Mouse (Mus musculus) myocyte (in vitro differentiated cells): Measurements from ENCODE around the gene Hc. TPM values are rescaled to one million over a fixed set of nuclear protein-coding genes. Genes with fewer than 3 reads are reported as not detected.

Source experiments
- H3K27me3 ChIP-seq: one replicate; pipeline ENCODE4 v1.6.1; 2011; ENCODE audit not compliant: control insufficient read depth, insufficient read depth, insufficient read length
- H3K36me3 ChIP-seq: one replicate; pipeline ENCODE4 v1.6.1; 2011; ENCODE audit not compliant: control insufficient read depth, insufficient read depth
- H3K4me2 ChIP-seq: one replicate; pipeline ENCODE4 v1.6.1; 2011; ENCODE audit warnings: low read depth, control low read depth
- H3K4me3 ChIP-seq: one replicate; pipeline ENCODE4 v1.5.1; 2011; ENCODE audit warnings: mild to moderate bottlenecking, control low read depth, moderate library complexity
- H3K79me2 ChIP-seq: one replicate; pipeline ENCODE4 v1.6.1; 2011; ENCODE audit not compliant: control insufficient read depth, insufficient read depth
- H3ac ChIP-seq: one replicate; pipeline ENCODE4 v1.6.1; 2011; ENCODE audit not compliant: control insufficient read depth, insufficient read length
- CEBPB ChIP-seq: IDR thresholded peaks from 2 replicates; pipeline ENCODE4 v1.6.1; 2011; ENCODE audit warnings: mild to moderate bottlenecking, moderate library complexity; ENCODE audit not compliant: poor library complexity, insufficient read depth, severe bottlenecking
- E2F4 ChIP-seq: IDR thresholded peaks from one replicate; pipeline ENCODE4 v1.6.1; 2011; ENCODE audit warnings: mild to moderate bottlenecking, control low read depth, moderate library complexity; ENCODE audit not compliant: insufficient read depth
- MAX ChIP-seq: IDR thresholded peaks from one replicate; pipeline ENCODE4 v1.6.1; 2011; ENCODE audit warnings: low read depth, mild to moderate bottlenecking, control low read depth
- MYOD1 ChIP-seq, 3 experiments: IDR thresholded peaks; one replicate each; pipeline ENCODE4 v1.6.1; 2011; ENCODE audit warnings: control low read depth in 2 of 3, low read depth in 2 of 3, mild to moderate bottlenecking in 2 of 3, moderate library complexity in 1 of 3; ENCODE audit not compliant: insufficient read length in 2 of 3, control insufficient read depth in 1 of 3
- MYOG ChIP-seq, 3 experiments: IDR thresholded peaks; one replicate each; pipeline ENCODE4 v1.6.1; 2011; ENCODE audit warnings: control low read depth in 2 of 3, low read depth in 2 of 3, mild to moderate bottlenecking in 2 of 3; ENCODE audit not compliant: insufficient read length in 2 of 3, control insufficient read depth in 1 of 3, insufficient read depth in 1 of 3
- POLR2A ChIP-seq: IDR thresholded peaks from one replicate; pipeline ENCODE4 v1.6.1; 2011; ENCODE audit warnings: low read depth, mild to moderate bottlenecking, control low read depth, moderate library complexity; ENCODE audit not compliant: insufficient read length
- POLR2AphosphoS2 ChIP-seq: IDR thresholded peaks from one replicate; pipeline ENCODE4 v1.6.1; 2011; ENCODE audit warnings: low read depth, control low read depth; ENCODE audit not compliant: insufficient read length
- REST ChIP-seq: IDR thresholded peaks from one replicate; pipeline ENCODE4 v1.6.1; 2011; ENCODE audit warnings: mild to moderate bottlenecking, control low read depth, moderate library complexity; ENCODE audit not compliant: insufficient read depth, insufficient read length
- SRF ChIP-seq: IDR thresholded peaks from one replicate; pipeline ENCODE4 v1.6.1; 2011; ENCODE audit warnings: low read depth; ENCODE audit not compliant: control insufficient read depth, insufficient read length
- TCF12 ChIP-seq: IDR thresholded peaks from one replicate; pipeline ENCODE4 v1.6.1; 2011; ENCODE audit warnings: mild to moderate bottlenecking, control low read depth; ENCODE audit not compliant: poor library complexity, insufficient read depth, severe bottlenecking
- TCF3 ChIP-seq: IDR thresholded peaks from one replicate; pipeline ENCODE4 v1.6.1; 2011; ENCODE audit warnings: low read depth, control low read depth; ENCODE audit not compliant: insufficient read length
- USF1 ChIP-seq: IDR thresholded peaks from one replicate; pipeline ENCODE4 v1.6.1; 2011; ENCODE audit warnings: low read depth, mild to moderate bottlenecking, control low read depth, moderate library complexity
- polyA plus RNA-seq: library from polyadenylated mRNA; unstranded; fragments of >200 nt; fragmentation: generic; extraction: Trizol; gene quantifications from one replicate; pipeline ENCODE4 v1.2.1, GENCODE M21; 2012; ENCODE audit warnings: missing spikeins

Gene Hc
- polyA plus RNA-seq, 1 experiment: not detected

DNA sequence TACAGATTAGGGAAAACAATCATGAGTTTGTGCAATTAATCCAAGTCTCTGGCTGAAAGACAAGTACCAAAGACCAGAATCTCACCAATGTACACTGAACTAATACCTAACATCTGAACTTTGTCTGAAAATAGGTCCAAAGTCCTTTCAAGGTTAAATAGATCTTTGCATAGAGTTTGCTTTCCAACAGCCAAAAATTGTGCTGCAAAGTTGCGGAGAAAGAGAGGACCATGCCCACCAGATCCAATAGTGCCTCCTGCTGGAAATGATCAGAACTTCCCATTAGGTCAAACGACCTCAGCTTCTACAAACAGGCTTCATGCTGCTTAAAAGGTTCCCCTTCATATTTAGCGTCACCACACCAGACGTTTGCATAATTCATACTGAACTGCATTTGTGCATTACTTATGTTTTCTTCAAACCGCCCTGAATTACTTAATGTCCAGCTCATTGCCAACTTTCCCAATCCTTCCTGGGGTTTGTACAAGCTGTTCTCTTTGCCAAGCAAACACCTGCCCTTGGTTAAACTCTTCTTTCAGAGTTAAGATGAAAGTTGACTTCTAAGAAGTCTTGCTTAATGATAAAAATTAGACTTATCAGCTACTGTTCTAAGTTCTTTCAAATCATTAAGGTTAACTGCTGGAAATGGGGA lies 46.9 kb upstream of the Hc start:
- H3K4me3 ChIP-seq: peak overlapping the region; percentile 40
- H3K4me2 ChIP-seq: no peak overlapping the region
- TF ChIP-seq MAX (no peak), POLR2A (no peak), TCF12 (no peak), USF1 (no peak), CEBPB (no peak), POLR2AphosphoS2 (no peak), MYOD1 (IDR thresholded peaks at IDR 0.05; ENCODE audit: control insufficient read depth in 1 of 3, insufficient read length in 2 of 3, low read depth in 2 of 3) (no peak), REST (no peak)
- no peaks in the 10 kb centered on the region for H3K79me2 ChIP-seq
- no peaks in the 10 kb centered on the region for H3K36me3 ChIP-seq
- no peaks in the 10 kb centered on the region for H3K27me3 ChIP-seq
- no peak overlapping the region for H3ac ChIP-seq

DNA sequence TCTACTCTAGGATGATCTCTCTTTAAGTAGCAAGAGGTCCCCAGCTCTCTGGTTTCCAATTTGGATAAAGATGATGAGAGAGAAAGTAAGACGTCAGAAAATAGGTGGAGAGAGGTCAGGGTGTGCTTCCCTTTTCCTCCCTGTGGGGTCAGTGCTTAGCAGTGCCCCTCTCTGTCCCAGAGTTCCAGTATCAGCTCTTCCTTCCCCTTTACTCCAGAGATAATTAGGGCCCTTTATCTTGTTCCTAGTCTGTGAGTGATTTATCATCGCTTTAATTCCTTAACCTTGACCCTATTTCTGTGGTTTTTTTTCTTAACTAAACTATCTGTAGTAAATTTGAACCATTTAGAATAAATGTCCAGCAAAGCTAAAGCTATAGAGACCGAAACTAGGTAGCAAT lies 43.6 kb upstream of the Hc start:
- Histone ChIP-seq H3K79me2 (no peaks in the 10 kb centered on the region), H3K4me2 (no peak overlapping the region), H3K36me3 (no peaks in the 10 kb centered on the region), H3ac (no peak overlapping the region), H3K27me3 (peaks cover 14% of the 10 kb centered on the region), H3K4me3 (no peak overlapping the region)
- no peak for TF ChIP-seq TCF12
- TF ChIP-seq MAX: no peak
- TF ChIP-seq REST: no peak
- TF ChIP-seq CEBPB: no peak
- TF ChIP-seq MYOG (IDR thresholded peaks at IDR 0.05; ENCODE audit: control insufficient read depth in 1 of 3, insufficient read depth in 1 of 3, insufficient read length in 2 of 3, low read depth in 2 of 3): no peak

DNA sequence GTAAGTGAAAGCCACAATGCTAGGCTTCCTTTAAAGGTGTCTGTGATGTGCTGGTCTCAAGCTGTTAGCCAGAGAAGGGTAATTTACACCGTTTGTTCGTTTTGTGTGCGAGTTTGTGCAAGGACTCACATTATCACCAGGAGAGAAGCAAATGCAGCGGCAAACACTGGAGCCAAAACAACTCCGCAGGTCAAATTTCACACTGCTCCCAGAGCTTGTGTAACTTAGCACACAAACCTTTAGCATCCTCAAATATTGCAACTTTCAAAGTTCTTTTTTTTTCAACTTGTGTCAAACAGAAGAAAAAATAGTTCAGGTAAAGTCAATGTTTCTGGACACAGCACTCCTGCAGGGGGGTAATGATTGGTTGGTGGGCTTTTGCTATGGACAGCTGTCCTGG lies 42.3 kb upstream of the Hc start:
- H3K79me2 ChIP-seq: no peaks in the 10 kb centered on the region
- TF ChIP-seq MYOG (IDR thresholded peaks at IDR 0.05; ENCODE audit: control insufficient read depth in 1 of 3, insufficient read depth in 1 of 3, insufficient read length in 2 of 3, low read depth in 2 of 3): no peak
- no peak for TF ChIP-seq E2F4
- TF ChIP-seq POLR2AphosphoS2: no peak
- TF ChIP-seq CEBPB: no peak
- TF ChIP-seq POLR2A: no peak
- TF ChIP-seq MYOD1 (IDR thresholded peaks at IDR 0.05; ENCODE audit: control insufficient read depth in 1 of 3, insufficient read length in 2 of 3, low read depth in 2 of 3): no peak
- TF ChIP-seq MAX: no peak
- TF ChIP-seq SRF: no peak
- TF ChIP-seq TCF3: no peak
- no peak for TF ChIP-seq REST
- TF ChIP-seq TCF12: no peak
- no peak for TF ChIP-seq USF1
- H3K4me2 ChIP-seq: no peak overlapping the region
- H3K4me3 ChIP-seq: no peak overlapping the region
- H3K27me3 ChIP-seq: peaks cover 14% of the 10 kb centered on the region
- H3ac ChIP-seq: no peak overlapping the region
- H3K36me3 ChIP-seq: no peaks in the 10 kb centered on the region

DNA sequence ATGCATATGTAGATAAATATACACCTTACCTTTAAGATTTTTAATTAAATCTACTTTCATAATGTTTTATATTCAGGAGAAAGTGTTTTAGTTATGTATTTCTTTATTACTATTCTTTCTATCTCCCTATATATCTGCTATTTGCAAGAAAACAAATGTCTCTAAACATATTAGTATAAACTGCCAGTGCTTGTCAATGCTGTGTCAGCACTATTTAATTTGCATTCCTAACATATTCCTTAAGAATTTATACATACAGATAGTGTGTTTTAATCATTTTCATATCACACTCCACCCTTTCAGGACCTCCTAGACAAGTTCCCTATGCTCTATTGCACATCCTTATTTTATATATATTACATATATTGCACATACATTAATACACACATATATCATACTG lies 41.5 kb upstream of the Hc start:
- H3ac ChIP-seq: no peak overlapping the region
- no peak for TF ChIP-seq MYOD1 (IDR thresholded peaks at IDR 0.05; ENCODE audit: control insufficient read depth in 1 of 3, insufficient read length in 2 of 3, low read depth in 2 of 3)
- TF ChIP-seq POLR2AphosphoS2: no peak
- TF ChIP-seq MYOG (IDR thresholded peaks at IDR 0.05; ENCODE audit: control insufficient read depth in 1 of 3, insufficient read depth in 1 of 3, insufficient read length in 2 of 3, low read depth in 2 of 3): no peak
- TF ChIP-seq POLR2A: no peak
- TF ChIP-seq USF1: no peak
- TF ChIP-seq REST: no peak
- TF ChIP-seq MAX: no peak
- TF ChIP-seq E2F4: no peak
- no peak for TF ChIP-seq SRF
- TF ChIP-seq CEBPB: no peak
- peaks cover 14% of the 10 kb centered on the region for H3K27me3 ChIP-seq
- H3K4me2 ChIP-seq: no peak overlapping the region
- no peaks in the 10 kb centered on the region for H3K79me2 ChIP-seq
- no peak overlapping the region for H3K4me3 ChIP-seq
- H3K36me3 ChIP-seq: no peaks in the 10 kb centered on the region

DNA sequence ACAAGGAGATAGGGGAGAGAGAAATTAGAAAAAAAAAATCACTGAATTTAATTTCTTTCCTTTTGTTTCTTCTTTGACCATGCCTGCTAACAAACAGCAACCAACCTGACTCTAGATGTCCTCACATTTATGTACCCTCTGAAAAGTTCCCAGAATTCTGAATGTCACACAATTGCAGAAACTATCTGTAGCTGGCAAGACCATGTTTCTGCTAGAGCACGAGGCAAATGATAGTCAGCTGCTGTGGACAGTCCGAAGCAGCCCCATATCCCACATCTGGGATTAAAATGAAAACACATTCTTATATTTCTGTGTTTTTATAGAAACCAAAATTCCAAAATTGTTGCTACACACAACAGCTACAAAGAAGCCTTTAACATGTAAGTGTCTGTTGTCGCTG lies 40.2 kb upstream of the Hc start, which contains the start of gene AI182371:
Gene AI182371 (minus strand): TSS at position 101 of the 400 bp plus-strand sequence.
- Histone ChIP-seq H3K36me3 (no peaks in the 10 kb centered on the region), H3K4me2 (no peak within 1 kb of the TSS), H3K79me2 (no peaks in the 10 kb centered on the region), H3ac (no peak within 1 kb of the TSS), H3K4me3 (no peak within 1 kb of the TSS), H3K27me3 (peaks cover 14% of the 10 kb centered on the region)
- TF ChIP-seq E2F4 (no peak), USF1 (no peak), TCF3 (no peak), POLR2AphosphoS2 (no peak), TCF12 (no peak), POLR2A (no peak), REST (no peak), SRF (no peak), MAX (no peak)
